Mouse (Mus musculus) cerebellum, adult 2 months (tissue): ENCODE measurements around the gene Olfr1348.

Experiments
- CTCF ChIP-seq: fragments of 200-500 bp; IDR thresholded peaks from 2 replicates; pipeline ENCODE4 v1.5.1; 2011; ENCODE audit warnings: low read depth, mild to moderate bottlenecking, control low read depth, low read length, moderate library complexity, borderline replicate concordance; ENCODE audit not compliant: insufficient read depth
- POLR2A ChIP-seq: fragments of 200-500 bp; IDR thresholded peaks from 2 replicates; pipeline ENCODE4 v1.6.1; 2011; ENCODE audit warnings: low read length, control low read depth, borderline replicate concordance; ENCODE audit not compliant: insufficient read depth

- TF ChIP-seq CTCF: no peak
- TF ChIP-seq POLR2A: no peak
These were observed at the start of gene Olfr1348 for GRCm38 (mm10) chr7:6508648-6509047.
